Mouse (Mus musculus) limb, embryonic 12.5 days (tissue): ENCODE data around the gene Dnajc24. TPM values are rescaled to one million over a fixed set of nuclear protein-coding genes. Genes with fewer than 3 reads are reported as not detected.

Experiments
- ATAC-seq: fragments of 200-750 bp; cut with Nextera tagmentation; 2 replicates; pipeline ENCODE4 v1.8.0; 2017; ENCODE audit warnings: low read depth, moderate TSS enrichment; ENCODE audit not compliant: insufficient number of reproducible peaks, insufficient read depth, low FRiP score, low TSS enrichment
- H3K27ac ChIP-seq: fragments of 300-500 bp; sonication (generic); 2 replicates; pipeline ENCODE4 v1.5.1; 2016; ENCODE audit warnings: mild to moderate bottlenecking, moderate library complexity
- H3K27me3 ChIP-seq: fragments of 300-500 bp; sonication (generic); 2 replicates; pipeline ENCODE4 v1.6.1; 2016; ENCODE audit warnings: mild to moderate bottlenecking, moderate library complexity
- H3K36me3 ChIP-seq: fragments of 300-500 bp; sonication (generic); 2 replicates; pipeline ENCODE4 v1.6.1; 2016; ENCODE audit warnings: mild to moderate bottlenecking, moderate library complexity
- H3K4me1 ChIP-seq: fragments of 300-500 bp; sonication (generic); replicated peaks from 2 replicates; pipeline ENCODE4 v1.6.1; 2016
- H3K4me2 ChIP-seq: fragments of 300-500 bp; sonication (generic); 2 replicates; pipeline ENCODE4 v1.6.1; 2016; ENCODE audit warnings: mild to moderate bottlenecking, moderate library complexity
- H3K4me3 ChIP-seq: fragments of 300-500 bp; sonication (generic); replicated peaks from 2 replicates; pipeline ENCODE4 v1.5.1; 2016; ENCODE audit warnings: mild to moderate bottlenecking
- H3K9ac ChIP-seq: fragments of 300-500 bp; sonication (generic); replicated peaks from 2 replicates; pipeline ENCODE4 v1.6.1; 2016; ENCODE audit warnings: mild to moderate bottlenecking, moderate library complexity
- H3K9me3 ChIP-seq: fragments of 300-500 bp; sonication (generic); 2 replicates; pipeline ENCODE4 v1.6.1; 2016; ENCODE audit warnings: mild to moderate bottlenecking, moderate library complexity
- WGBS: fragments of 180-500 bp; shearing (Covaris S2); methylation state at CpG from one replicate; pipeline ENCODE4 v1.1.7; 2016; 5-methylcytosine and 5-hydroxymethylcytosine counted together
- microRNA-seq: library from miRNA; unstranded; fragments of <30 nt; microRNA quantifications from one replicate; pipeline ENCODE4, GENCODE M21; 2017
- polyA plus RNA-seq: library from polyadenylated mRNA; unstranded; fragments of >200 nt; fragmentation: Nextera tagmentation; extraction: Ambion mirVana; gene quantifications from 2 replicates; pipeline ENCODE4 v1.2.1, GENCODE M21; 2016

Gene Dnajc24
- polyA plus RNA-seq, 1 experiment from 2014 or later: 47.0 TPM

- Histone ChIP-seq H3K27me3 (no peaks in the 10 kb centered on the region), H3K4me2 (no peak overlapping the region), H3K9ac (no peak overlapping the region), H3K27ac (no peak overlapping the region), H3K36me3 (peaks cover 14% of the 10 kb centered on the region), H3K4me3 (no peak overlapping the region), H3K9me3 (no peaks in the 10 kb centered on the region), H3K4me1 (peaks cover 6% of the 10 kb centered on the region; the same call in 1 of the 2 replicates)
- no peak for ATAC-seq
- 7% methylated on average over 2 of the region's 2 CpGs for WGBS
Measured at GRCm38 (mm10) chr2:105973941-105974340, 29.4 kb downstream of the Dnajc24 start.

GRCm38 (mm10) chr2:105963447-105963846 is 39.9 kb downstream of the Dnajc24 start:
- H3K4me3 ChIP-seq: no peak overlapping the region
- no peak for ATAC-seq
- 61% methylated on average over 1 of the region's 1 CpGs for WGBS
- H3K4me2 ChIP-seq: no peak overlapping the region
- no peaks in the 10 kb centered on the region for H3K9me3 ChIP-seq
- peaks cover 26% of the 10 kb centered on the region for H3K36me3 ChIP-seq
- H3K27ac ChIP-seq: no peak overlapping the region
- no peak overlapping the region for H3K9ac ChIP-seq
- H3K4me1 ChIP-seq: no peaks in the 10 kb centered on the region
- no peaks in the 10 kb centered on the region for H3K27me3 ChIP-seq

- Histone ChIP-seq H3K4me1 (no peaks in the 10 kb centered on the region), H3K4me2 (no peak overlapping the region), H3K27ac (no peak overlapping the region), H3K27me3 (no peaks in the 10 kb centered on the region), H3K36me3 (no peaks in the 10 kb centered on the region), H3K9me3 (no peaks in the 10 kb centered on the region), H3K9ac (no peak overlapping the region), H3K4me3 (no peak overlapping the region)
- no peak for ATAC-seq
- 85% methylated on average over 4 of the region's 4 CpGs for WGBS
Measured at GRCm38 (mm10) chr2:105953862-105954261, 49.5 kb downstream of the Dnajc24 start.

GRCm38 (mm10) chr2:105951350-105951940 is 51.9 kb downstream of the Dnajc24 start:
- Histone ChIP-seq H3K9me3 (no peaks in the 10 kb centered on the region), H3K36me3 (no peaks in the 10 kb centered on the region), H3K9ac (no peak overlapping the region), H3K4me3 (no peak overlapping the region), H3K4me1 (no peaks in the 10 kb centered on the region), H3K27ac (no peak overlapping the region), H3K27me3 (no peaks in the 10 kb centered on the region), H3K4me2 (no peak overlapping the region)
- WGBS: 87% methylated on average over 1 of the region's 1 CpGs
- no peak for ATAC-seq

DNA sequence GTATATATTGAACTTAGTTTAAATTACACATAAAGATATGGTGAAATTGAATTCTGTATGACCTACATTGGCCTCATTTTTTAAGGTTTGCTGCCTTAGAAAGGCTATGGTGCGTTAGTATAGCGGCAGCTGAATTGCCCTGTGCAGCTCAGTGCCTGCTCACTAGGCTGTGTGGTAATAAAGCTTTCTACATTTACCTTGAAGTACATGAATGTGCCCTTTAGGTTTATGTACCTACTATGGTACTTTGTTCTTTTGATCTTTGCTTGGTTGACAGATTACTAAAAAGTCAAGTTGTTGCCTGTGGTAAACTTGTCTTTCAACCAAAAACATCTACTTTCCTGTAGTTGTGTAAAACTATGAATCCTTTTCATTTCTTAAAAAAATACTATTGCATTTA is 53.2 kb downstream of the Dnajc24 start:
- ATAC-seq: no peak
- WGBS: 94% methylated on average over 2 of the region's 2 CpGs
- H3K4me2 ChIP-seq: no peak overlapping the region
- H3K9me3 ChIP-seq: no peaks in the 10 kb centered on the region
- no peak overlapping the region for H3K9ac ChIP-seq
- H3K27me3 ChIP-seq: no peaks in the 10 kb centered on the region
- H3K27ac ChIP-seq: no peak overlapping the region
- H3K36me3 ChIP-seq: no peaks in the 10 kb centered on the region
- H3K4me1 ChIP-seq: no peaks in the 10 kb centered on the region
- no peak overlapping the region for H3K4me3 ChIP-seq

GRCm38 (mm10) chr2:105917623-105918346 is 85.6 kb downstream of the Dnajc24 start:
- H3K4me3 ChIP-seq: no peak overlapping the region
- 69% methylated on average over 5 of the region's 5 CpGs for WGBS
- no peak overlapping the region for H3K9ac ChIP-seq
- no peaks in the 10 kb centered on the region for H3K9me3 ChIP-seq
- no peaks in the 10 kb centered on the region for H3K4me1 ChIP-seq
- H3K27me3 ChIP-seq: no peaks in the 10 kb centered on the region
- H3K36me3 ChIP-seq: no peaks in the 10 kb centered on the region
- H3K27ac ChIP-seq: no peak overlapping the region
- ATAC-seq: no peak
- no peak overlapping the region for H3K4me2 ChIP-seq

Small RNA genes within 50 kb of the gene (microRNA-seq; reads per million reads assigned to microRNA genes)
- not detected for gene Gm22002

Other genes starting within 250 kb of the Dnajc24 start
- gene Elp4, start 99.0 kb downstream of the Dnajc24 start, polyA plus RNA-seq: 46.0 and 49.8 TPM in 2 replicates
- 139 TPM in 2 replicates for gene Immp1l, start 98.9 kb downstream of the Dnajc24 start, polyA plus RNA-seq